Mouse (Mus musculus) mouse embryonic stem cell (cell line): ENCODE measurements around the gene Rnf10.

Experiments used
- in situ Hi-C, 2 experiments: fragments of 300-500 bp; cut with MboI; formaldehyde crosslinking; loops; 1 replicate in 1 of 2; 3 replicates in 1 of 2; pipeline ENCODE4 v1.14.3; 2019 to 2020; ENCODE audit warnings: low sequenced_read_pairs in 2 of 2, low pct_unique_long_range_greater_than_20kb in 1 of 2, mixed read lengths in 1 of 2; ENCODE audit not compliant: unreplicated experiment in 1 of 2

Rnf10 gene

DNA sequence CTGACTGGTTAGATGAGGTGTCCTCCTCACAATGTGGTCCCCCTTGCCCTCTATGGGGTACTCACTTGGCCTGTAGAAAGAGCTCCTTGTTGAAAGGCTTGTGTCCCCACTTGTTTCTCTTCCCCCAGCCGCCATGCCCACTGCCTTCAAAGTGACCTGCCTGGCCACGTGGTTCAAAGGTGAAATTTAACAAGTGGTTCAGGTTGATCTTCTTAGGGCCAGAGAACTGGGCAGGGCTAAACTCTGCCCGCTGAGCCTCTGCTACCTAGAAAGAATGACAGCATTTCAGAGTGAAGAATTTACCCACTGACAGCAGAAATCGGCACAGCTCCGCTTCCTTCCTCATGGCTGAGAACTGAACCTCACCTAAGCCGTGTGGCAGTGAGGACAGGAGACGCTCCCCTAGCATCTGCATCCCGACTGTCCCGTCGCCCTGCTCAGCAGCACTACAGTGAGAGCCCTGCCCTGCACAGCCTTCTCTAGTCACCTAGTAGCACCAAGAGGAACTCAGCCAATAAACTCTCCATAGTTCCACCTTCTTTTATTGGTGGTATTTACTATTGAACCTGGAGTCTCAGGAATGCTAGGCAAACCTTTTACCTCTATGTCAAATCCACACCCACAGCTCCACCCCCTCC is 15.7 kb downstream of the Rnf10 start:
- in situ Hi-C loops: no loop called here

DNA sequence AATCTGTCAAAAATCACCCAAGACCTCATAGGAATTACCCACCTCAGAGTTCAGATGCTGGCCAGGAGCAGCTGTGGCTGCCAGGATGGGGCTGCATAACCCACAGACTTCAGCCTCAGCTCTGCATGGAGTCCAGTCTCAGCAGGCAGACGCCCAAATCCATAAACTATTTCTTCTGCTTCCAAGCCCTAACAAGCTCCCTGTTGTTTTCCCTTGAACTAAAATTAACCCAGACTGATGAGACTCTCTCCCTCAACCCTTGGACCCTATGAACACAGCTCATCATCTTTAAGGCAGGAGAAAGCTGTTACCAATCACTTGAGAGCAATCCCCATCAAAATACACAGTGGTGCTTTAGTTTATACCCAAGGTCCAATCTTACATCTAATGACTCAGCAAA is 17.2 kb downstream of the Rnf10 start:
- in situ Hi-C loops: no loop called here

DNA sequence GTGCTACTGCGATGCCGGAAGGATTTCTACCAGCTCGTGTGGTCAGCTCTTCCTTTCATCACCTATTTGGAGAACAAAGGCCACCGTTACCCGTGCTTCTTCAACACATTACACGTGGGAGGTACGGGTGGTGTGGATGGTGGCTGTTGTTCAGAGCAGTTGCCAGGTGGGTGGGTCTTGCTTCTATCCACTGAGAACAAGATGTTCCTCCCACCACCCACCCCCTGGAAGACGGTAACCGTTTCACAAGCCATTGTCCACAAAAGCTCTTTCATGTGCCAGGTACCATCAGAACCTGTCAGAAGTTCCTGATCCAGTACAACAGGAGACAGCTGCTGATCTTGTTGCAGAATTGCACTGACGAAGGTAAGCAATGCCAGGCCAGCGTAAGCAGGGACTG is 32.5 kb downstream of the Rnf10 start:
- in situ Hi-C loops: loop anchor here in 1 of 2 experiments (25.0 kb wide), 1 partner anchor 253 kb away; no protein-coding TSS in a partner anchor

DNA sequence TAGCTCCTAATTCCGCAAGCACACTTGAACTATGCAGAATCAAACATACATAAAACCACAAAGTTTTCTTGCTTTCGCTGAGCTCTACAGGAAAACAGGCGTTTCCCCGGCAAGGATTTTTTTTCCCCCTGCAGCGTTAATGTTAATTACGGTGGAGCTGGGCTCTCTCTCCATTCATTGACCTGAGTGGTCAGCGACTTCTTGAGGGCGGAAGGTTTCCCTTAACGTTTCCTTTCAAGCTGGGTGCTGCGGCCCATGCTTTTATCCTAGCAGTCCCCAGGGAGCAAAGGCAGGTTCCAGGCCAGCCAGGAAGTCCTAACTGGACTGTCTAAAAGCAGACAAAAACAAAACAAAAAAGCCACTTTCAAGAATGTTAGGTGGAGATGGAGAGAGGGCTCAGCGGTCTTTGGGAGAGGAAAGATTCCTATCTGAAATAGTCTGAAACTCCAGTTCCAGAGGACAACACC is 33.9 kb downstream of the Rnf10 start:
- in situ Hi-C loops: loop anchor here (10.0 to 25.0 kb wide), 2 partner anchors 251 to 264 kb away; partner anchors contain the start of gene Hnf1a (in 1 of the 2)

DNA sequence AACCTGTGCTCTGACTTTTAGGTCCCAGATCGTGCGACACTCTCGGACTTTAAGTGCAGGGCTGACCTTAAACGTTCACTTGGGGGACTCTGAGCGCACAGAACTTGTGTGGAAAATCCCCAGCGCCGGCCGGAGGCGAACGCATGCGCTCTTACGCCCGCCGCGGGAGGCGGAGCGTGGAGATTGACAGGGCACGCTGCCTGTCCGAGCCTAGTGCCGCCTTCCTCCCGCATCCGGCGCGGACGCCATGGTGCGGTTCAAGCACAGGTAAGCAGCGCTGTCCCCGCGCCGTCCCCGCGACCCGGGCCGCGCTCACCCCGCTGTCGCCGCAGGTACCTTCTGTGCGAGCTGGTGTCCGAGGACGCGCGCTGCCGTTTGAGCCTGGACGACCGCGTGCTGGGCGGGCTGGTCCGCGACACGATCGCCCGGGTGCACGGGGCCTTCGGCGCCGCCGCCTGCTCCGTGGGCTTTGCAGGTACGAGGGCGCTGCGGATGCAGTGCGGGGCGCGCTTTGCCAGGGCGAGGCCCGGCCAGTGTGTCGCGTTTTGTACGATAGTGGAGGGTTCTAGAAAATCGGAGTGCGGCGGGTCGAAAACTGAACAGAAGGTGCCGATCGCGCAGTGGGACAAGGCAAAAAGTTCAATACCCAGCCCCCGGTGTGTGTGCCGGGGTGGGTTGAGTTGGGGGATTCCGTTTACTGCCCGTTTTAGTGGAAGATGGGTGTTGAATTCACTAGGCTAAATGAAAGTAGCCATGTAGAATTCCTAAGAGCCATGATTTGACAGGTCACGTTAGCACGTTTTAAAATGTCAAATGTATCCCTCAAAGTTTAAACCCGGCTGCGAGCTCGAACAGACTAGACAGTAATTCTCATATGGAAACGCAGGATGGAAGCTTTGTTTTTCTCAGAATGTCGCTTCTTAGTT is 34.6 kb downstream of the Rnf10 start:
- in situ Hi-C loops: loop anchor here (10.0 to 25.0 kb wide), 2 partner anchors 251 to 263 kb away; partner anchors contain the start of gene Hnf1a (in 1 of the 2)

DNA sequence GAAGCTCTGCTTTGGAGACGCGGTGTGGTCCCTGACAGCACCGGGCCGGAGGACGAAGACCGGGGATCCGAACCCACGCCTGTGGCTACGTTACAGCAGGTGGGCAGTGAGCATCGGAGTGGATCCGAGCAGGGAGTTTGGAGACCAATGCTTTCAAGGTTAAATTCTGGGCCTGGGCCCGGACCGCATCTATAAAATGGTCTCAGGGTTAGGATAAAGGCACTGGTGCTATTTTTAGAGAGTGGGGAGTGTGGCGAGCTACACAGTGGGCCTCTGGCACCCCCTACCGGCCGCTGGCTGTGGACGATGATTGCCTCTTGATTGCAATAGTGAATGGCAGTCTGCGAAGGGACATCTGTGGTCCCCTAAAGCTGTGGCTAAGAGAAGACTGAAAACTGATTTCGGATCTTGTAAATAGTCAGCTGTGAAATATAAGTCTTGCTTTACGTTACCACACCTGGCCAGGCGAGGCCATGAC is 36.9 kb downstream of the Rnf10 start, which contains the start of gene Pop5:
Gene Pop5 (plus strand): TSS at position 51 of the 478 bp plus-strand sequence.
- in situ Hi-C loops: loop anchor here (10.0 to 25.0 kb wide), 2 partner anchors 249 to 261 kb away; partner anchors contain the start of gene Hnf1a (in 1 of the 2)

DNA sequence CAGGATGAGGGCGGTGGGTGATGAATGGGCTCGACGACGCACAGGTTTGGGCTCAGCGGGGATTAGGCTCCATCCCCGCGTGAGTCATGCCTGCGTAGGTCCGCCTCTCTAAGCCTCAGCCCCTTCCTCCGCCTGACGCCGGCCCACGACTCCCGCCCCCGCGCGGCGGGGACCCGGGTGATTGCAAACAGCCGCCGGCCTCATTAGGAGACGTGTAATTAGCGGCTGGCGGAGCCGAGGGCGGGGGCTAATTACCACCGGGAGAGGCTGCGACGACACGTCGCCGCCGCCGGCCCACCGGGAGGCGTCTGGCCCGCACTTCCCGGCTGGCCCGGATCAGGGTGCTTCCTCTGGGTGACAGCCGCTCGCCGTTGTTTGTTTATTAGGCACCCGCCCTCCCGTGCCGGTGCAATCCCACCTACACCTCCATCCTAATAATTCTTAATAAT is 37.4 kb downstream of the Rnf10 start:
- in situ Hi-C loops: loop anchor here (10.0 to 25.0 kb wide), 2 partner anchors 248 to 261 kb away; partner anchors contain the start of gene Hnf1a (in 1 of the 2)

DNA sequence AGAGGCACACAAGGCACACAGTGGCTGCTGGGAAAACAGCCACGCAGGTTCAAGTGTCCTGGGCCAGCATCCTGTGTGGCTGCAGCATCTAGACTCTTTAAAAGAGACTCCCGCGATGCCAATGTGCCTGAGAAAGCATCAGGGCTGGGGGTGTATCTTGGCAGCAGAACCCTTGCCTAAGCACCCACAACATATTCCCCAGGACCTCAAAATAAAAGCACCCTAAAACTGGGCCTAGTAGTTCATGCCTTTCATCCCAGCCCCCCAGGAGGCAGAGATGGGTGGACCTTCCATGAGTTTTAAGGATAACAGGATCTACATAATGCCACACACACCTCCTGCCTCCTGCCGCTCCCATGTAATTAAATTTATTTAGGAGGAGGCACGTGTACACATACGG is 38.2 kb downstream of the Rnf10 start:
- in situ Hi-C loops: loop anchor here (10.0 to 25.0 kb wide), 2 partner anchors 247 to 260 kb away; partner anchors contain the start of gene Hnf1a (in 1 of the 2)

DNA sequence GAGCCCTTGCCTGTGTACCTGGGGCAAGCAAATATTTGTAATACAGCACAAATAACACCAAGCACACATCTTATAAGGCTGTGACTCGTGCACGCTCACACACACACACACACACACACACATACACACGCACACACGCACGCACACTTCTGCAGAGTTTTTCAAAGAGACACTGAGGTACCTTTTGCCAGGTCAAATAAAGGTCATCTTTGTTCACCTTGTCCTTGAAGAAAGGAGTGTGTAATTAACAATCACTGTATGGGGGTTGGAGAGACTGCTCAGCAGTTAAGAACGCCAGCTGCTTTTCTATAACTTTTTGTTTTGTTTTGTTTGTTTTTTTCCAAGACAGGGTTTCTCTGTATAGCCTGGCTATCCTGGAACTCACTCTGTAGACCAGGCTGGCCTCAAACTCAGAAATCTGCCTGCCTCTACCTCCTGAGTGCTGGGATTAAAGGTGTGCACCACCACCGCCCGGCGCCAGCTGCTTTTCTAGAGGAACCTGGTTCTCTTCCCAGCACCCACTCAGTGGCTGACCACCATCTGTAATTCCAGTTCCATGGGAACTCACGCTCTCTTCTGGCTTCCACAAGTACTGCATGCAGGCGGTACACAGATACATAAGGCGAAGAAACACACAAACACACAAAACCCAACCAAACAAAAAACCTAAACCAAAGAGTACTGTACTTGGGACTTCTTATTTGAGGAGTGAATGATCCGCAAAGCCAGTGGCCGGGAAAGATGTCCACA is 39.5 kb downstream of the Rnf10 start:
- in situ Hi-C loops: loop anchor here (10.0 to 25.0 kb wide), 2 partner anchors 246 to 258 kb away; partner anchors contain the start of gene Hnf1a (in 1 of the 2)

DNA sequence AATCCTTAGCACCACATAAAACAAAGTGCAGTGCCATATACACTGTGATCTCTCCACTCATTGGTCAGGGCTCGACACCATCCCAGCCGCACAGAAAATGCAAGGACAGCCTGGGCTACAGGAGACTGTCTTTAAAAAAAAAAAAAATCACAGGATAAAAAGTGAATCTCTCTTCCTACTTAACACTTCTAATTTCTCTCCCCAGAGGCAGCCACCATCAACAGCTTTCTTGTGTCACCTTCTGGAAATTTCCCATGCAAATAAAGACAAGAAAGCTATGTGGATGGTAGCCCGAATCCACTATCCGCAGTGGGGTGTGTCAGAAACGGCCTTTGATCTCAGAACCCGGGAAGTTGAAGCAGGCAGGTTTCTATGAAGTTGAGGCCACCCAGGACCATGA is 40.2 kb downstream of the Rnf10 start:
- in situ Hi-C loops: loop anchor here (10.0 to 25.0 kb wide), 2 partner anchors 245 to 258 kb away; partner anchors contain the start of gene Hnf1a (in 1 of the 2)

DNA sequence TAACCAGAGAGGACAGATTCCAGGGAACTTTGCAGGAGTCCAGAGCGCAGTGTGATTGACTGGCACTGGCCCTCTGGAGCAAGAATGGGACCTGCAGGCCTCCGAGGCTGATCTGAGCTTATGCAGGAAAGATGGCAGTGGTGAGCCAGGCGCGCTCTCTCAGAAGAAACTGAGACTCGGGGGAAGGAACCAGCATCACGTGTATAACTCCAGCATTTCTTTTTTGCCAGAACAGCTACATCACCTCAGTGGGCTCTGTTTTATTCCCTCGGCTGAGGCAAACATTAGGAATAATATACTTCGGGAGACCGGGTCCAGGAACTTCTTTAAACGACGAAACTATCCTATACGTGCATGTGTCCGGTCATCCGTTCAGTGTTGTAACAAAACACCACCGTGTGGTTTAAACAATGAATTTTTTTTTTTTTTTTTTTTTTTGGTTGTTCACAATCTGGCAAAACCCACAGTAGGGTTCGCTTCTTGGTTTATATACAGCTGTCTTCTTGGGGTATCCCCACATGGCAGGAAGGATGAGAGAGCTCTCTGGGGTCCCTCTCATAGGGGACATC is 41.1 kb downstream of the Rnf10 start:
- in situ Hi-C loops: loop anchor here (10.0 to 25.0 kb wide), 2 partner anchors 244 to 257 kb away; partner anchors contain the start of gene Hnf1a (in 1 of the 2)

DNA sequence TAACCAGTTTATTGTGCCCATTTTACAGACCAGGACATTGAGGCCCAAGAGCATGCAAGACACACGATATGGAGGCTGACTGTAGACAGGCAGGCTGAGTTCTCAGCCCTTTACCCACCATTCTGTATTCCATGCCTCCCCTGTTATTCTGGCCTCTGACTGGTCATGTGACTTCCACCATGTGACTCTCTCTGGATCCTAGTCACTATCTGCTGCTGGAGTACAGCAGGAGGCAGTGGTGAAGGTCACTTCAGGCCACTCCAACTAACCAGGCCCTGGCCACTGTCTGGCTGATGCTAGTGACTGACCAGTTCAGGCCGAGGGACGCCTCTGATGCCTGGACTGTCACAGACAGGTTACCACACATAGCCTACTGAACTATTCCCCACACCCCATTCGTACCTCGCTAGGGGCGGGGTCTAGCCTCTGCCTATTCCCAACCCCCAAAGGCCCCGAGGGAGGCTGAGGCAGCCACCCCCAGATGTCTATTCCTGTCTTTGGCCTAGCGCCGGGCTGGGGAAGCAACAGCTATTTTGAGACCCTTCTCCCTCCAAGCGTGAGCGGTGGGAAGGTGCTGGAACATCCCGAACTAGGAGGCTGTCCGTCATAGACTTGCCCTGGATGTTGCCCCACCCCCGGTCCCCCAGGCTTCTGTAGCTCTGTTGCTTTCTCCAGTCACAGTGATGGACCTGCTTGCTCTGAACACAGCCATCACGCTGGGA is 41.7 kb downstream of the Rnf10 start:
- in situ Hi-C loops: loop anchor here (10.0 to 25.0 kb wide), 2 partner anchors 244 to 256 kb away; partner anchors contain the start of gene Hnf1a (in 1 of the 2)

DNA sequence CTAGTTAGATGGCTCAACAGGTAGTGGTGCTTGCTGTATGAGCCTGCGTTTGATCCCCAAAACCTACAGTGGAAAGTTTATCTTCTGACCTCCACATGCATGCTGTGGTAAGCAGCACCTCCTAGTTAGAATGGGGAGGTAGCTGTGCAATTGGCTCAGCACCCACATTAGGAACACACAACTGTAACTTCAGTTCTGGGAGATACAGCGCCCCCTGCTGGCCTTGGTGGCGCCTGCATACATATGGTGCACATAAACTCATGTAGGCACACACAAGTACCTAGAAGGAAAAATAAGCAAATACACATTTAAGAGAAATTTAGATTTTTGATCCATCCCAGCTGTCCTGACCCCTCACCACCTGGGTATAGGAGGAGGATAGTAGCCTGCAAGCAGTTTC is 50.2 kb downstream of the Rnf10 start:
- in situ Hi-C loops: no loop called here

DNA sequence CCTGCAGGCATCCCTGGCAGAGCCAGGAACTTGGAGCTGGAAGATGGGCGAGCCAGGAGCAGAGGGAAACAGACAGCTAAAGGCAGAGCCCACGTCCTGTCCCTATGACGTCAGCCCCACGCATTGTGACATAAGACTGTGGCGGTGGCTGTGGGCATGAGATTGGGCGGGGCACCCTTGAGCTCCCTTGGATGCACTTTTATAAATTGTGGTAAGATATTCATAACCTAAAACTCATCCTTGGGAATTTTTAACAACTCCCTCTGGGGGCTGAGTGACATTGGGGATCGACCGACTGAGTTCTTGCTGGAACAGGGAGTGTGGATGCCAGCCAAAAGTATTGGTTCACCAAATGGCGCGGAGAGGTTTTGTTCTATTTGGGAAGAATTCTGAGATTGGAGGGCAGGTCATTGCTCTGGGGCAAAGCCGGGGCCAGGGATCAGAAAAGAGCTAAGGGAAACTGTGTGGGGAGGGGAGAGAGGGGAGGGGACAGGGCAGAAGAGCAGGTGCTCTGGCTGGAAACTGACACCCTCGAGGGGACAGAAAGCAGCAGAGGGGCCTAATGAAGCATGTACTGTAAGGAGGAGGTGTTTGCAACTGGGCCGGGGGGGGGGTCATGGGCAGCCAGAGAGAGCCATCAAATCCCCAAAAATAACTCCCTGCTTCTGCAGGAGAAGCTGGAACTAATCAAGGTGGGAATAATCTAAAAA is 51.6 kb downstream of the Rnf10 start:
- in situ Hi-C loops: no loop called here

DNA sequence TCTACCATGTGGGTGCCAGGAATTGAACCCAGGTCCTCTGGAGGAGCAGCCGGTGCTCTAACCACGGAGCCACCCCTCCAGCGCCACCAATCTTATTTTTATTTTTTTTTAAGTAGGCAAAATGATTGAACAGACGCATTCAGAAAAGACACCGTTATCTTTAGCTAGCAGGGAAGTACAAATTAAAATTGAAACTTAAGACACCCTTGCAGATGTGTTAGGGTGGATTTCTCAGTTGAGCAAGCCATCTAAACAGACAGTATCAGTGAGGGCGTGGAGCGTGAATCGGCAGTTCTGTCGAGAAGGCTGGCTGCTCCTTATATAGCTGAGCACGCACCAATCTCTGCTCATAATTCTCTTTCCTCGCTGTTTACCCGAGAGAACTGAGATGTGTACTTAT is 54.7 kb downstream of the Rnf10 start:
- in situ Hi-C loops: loop anchor here in 1 of 2 experiments (5.0 kb wide), 1 partner anchor 51 kb away; no protein-coding TSS in a partner anchor
